Mouse (Mus musculus): ENCODE results near the gene Nckap5. TPM values are rescaled to one million over a fixed set of nuclear protein-coding genes. Genes with fewer than 3 reads are reported as not detected.
A peak's percentile ranks its signal among the peaks of the same experiment; 100 is the strongest.

The Nckap5 gene
- polyA plus RNA-seq, 2 experiments: 6.8 to 14.9 TPM

DNA sequence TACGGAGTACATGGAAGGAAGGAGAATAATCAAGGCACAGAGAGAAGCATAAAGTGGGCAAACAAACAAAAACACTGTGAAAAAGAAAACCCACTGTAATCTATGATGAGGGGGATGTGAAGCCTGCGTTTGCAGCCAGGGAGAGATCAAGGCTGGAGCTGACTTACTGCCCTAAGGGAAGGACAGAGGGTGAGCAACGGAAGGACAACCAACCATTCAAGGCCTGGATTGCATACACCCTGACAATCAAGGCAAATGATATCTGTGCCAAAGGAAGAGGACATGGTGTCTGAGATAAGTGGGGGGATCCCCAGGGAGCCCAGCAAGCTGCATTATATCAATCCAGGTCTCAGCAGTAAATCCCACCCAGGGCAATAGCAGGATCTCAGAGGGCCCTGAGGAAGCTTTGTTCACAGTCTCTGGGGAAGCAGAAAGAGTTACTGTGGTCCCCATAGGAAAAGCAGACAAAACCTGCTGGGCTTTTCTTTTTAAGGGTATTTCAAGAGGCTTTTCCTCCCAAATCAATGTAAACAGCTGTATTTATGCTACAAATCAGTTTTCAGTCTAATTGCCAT, 265.4 kb downstream of the Nckap5 start:
- 83% methylated on average over 3 of the region's 3 CpGs for WGBS
- H3K27me3 ChIP-seq (ENCODE audit: control insufficient read depth, insufficient read depth, low read length): no peaks in the 10 kb centered on the region
- H3K27ac ChIP-seq (replicated peaks; ENCODE audit: low read depth, low read length): no peak overlapping the region
- H3K9ac ChIP-seq (ENCODE audit: low read depth, low read length, severe bottlenecking): no peak overlapping the region
- ATAC-seq (ENCODE audit: low FRiP score, low read depth) (no peak), DNase-seq (ENCODE audit: low spot score) (no peak)
- H3K4me3 ChIP-seq (replicated peaks; ENCODE audit: low read length): no peak overlapping the region
- H3K4me2 ChIP-seq (replicated peaks; ENCODE audit: low read depth, low read length, severe bottlenecking): no peak overlapping the region
- no peaks in the 10 kb centered on the region for H3K9me3 ChIP-seq (ENCODE audit: control insufficient read depth, low read length)
- no peaks in the 10 kb centered on the region for H3K36me3 ChIP-seq (ENCODE audit: control insufficient read depth, insufficient read depth, low read length)
- H3K4me1 ChIP-seq (ENCODE audit: control insufficient read depth, insufficient read depth, low read length): peaks cover 7% of the 10 kb centered on the region
- TF ChIP-seq POLR2A (IDR thresholded peaks at IDR 0.05; ENCODE audit: borderline replicate concordance, extremely low read depth, insufficient read depth, insufficient read length): no peak

- Histone ChIP-seq H3K9me3 (ENCODE audit: control insufficient read depth, low read length) (no peaks in the 10 kb centered on the region), H3K27me3 (ENCODE audit: control insufficient read depth, insufficient read depth, low read length) (no peaks in the 10 kb centered on the region), H3K4me1 (ENCODE audit: control insufficient read depth, insufficient read depth, low read length) (peaks cover 7% of the 10 kb centered on the region), H3K27ac (replicated peaks; ENCODE audit: low read depth, low read length) (no peak overlapping the region), H3K9ac (ENCODE audit: low read depth, low read length, severe bottlenecking) (no peak overlapping the region), H3K4me3 (replicated peaks; ENCODE audit: low read length) (no peak overlapping the region), H3K4me2 (replicated peaks; ENCODE audit: low read depth, low read length, severe bottlenecking) (no peak overlapping the region), H3K36me3 (ENCODE audit: control insufficient read depth, insufficient read depth, low read length) (no peaks in the 10 kb centered on the region)
- peak; percentile 55 for DNase-seq (ENCODE audit: low spot score)
- WGBS: 25% methylated on average over 7 of the region's 7 CpGs
- no peak for TF ChIP-seq POLR2A (IDR thresholded peaks at IDR 0.05; ENCODE audit: borderline replicate concordance, extremely low read depth, insufficient read depth, insufficient read length)
- no peak for ATAC-seq (ENCODE audit: low FRiP score, low read depth)
Observed at GRCm38 (mm10) chr1:126560931-126561330, 269.7 kb downstream of the Nckap5 start.

DNA sequence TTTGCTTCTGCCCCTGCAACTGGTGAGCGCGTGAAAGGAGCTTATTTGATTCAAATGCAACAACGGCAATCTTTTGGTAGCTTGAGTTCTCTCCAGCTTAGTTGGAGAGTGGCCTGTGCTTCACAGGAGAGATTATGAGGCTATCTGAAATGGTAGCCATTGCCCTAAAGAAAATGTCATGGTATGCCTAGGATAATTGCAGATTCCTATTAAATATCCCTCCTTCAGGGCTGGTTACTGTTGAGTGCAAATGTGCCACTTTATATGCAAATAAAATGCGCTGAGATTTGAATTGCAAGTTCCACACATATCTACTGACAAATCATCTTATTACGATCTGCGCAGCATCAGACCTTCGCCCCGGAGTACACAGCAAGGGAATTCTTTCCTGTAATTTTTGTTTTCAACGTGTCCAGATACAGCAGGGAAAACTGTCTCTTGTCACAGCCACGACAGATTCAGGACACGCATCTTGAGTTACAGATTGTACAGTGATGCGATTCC, 272.8 kb downstream of the Nckap5 start:
- Histone ChIP-seq H3K27me3 (ENCODE audit: control insufficient read depth, insufficient read depth, low read length) (no peaks in the 10 kb centered on the region), H3K4me3 (replicated peaks; ENCODE audit: low read length) (no peak overlapping the region), H3K4me1 (ENCODE audit: control insufficient read depth, insufficient read depth, low read length) (peaks cover 7% of the 10 kb centered on the region), H3K36me3 (ENCODE audit: control insufficient read depth, insufficient read depth, low read length) (no peaks in the 10 kb centered on the region), H3K9me3 (ENCODE audit: control insufficient read depth, low read length) (no peaks in the 10 kb centered on the region), H3K27ac (replicated peaks; ENCODE audit: low read depth, low read length) (no peak overlapping the region), H3K9ac (ENCODE audit: low read depth, low read length, severe bottlenecking) (no peak overlapping the region), H3K4me2 (replicated peaks; ENCODE audit: low read depth, low read length, severe bottlenecking) (no peak overlapping the region)
- ATAC-seq (ENCODE audit: low FRiP score, low read depth): no peak
- no peak for DNase-seq (ENCODE audit: low spot score)
- 90% methylated on average over 12 of the region's 12 CpGs for WGBS
- TF ChIP-seq POLR2A (IDR thresholded peaks at IDR 0.05; ENCODE audit: borderline replicate concordance, extremely low read depth, insufficient read depth, insufficient read length): no peak

DNA sequence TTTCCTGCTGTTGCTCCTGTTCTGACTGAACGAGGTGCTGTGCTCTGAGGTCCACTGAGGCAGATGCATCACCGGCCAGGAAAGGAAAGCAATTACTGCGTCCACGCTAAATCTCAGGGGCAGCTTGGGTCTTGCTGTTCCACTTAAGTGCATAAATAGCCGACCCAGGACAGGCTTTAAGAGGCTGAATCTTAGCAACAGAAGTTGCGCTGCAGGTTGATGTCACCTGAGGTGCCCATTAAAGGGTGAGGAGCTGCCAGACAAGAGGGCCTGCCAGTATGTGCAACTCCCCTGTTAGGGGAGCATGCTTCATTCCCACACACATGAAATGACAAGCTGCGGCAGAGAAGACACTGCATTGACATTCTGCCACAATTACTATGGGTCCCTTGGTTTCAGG, 282.6 kb downstream of the Nckap5 start:
- Histone ChIP-seq H3K4me2 (replicated peaks; ENCODE audit: low read depth, low read length, severe bottlenecking) (no peak overlapping the region), H3K9me3 (ENCODE audit: control insufficient read depth, low read length) (no peaks in the 10 kb centered on the region), H3K27me3 (ENCODE audit: control insufficient read depth, insufficient read depth, low read length) (no peaks in the 10 kb centered on the region), H3K36me3 (ENCODE audit: control insufficient read depth, insufficient read depth, low read length) (no peaks in the 10 kb centered on the region), H3K27ac (replicated peaks; ENCODE audit: low read depth, low read length) (no peak overlapping the region), H3K4me1 (ENCODE audit: control insufficient read depth, insufficient read depth, low read length) (no peaks in the 10 kb centered on the region), H3K9ac (ENCODE audit: low read depth, low read length, severe bottlenecking) (no peak overlapping the region), H3K4me3 (replicated peaks; ENCODE audit: low read length) (no peak overlapping the region)
- 74% methylated on average over 7 of the region's 7 CpGs for WGBS
- DNase-seq (ENCODE audit: low spot score) (no peak), ATAC-seq (ENCODE audit: low FRiP score, low read depth) (no peak)
- TF ChIP-seq POLR2A (IDR thresholded peaks at IDR 0.05; ENCODE audit: borderline replicate concordance, extremely low read depth, insufficient read depth, insufficient read length): no peak

- no peaks in the 10 kb centered on the region for H3K4me1 ChIP-seq (ENCODE audit: control insufficient read depth, insufficient read depth, low read length)
- no peak overlapping the region for H3K4me2 ChIP-seq (replicated peaks; ENCODE audit: low read depth, low read length, severe bottlenecking)
- H3K9me3 ChIP-seq (ENCODE audit: control insufficient read depth, low read length): no peaks in the 10 kb centered on the region
- 68% methylated on average over 4 of the region's 4 CpGs for WGBS
- no peak overlapping the region for H3K9ac ChIP-seq (ENCODE audit: low read depth, low read length, severe bottlenecking)
- ATAC-seq (ENCODE audit: low FRiP score, low read depth) (no peak), DNase-seq (ENCODE audit: low spot score) (no peak)
- no peaks in the 10 kb centered on the region for H3K27me3 ChIP-seq (ENCODE audit: control insufficient read depth, insufficient read depth, low read length)
- H3K36me3 ChIP-seq (ENCODE audit: control insufficient read depth, insufficient read depth, low read length): no peaks in the 10 kb centered on the region
- no peak overlapping the region for H3K27ac ChIP-seq (replicated peaks; ENCODE audit: low read depth, low read length)
- TF ChIP-seq POLR2A (IDR thresholded peaks at IDR 0.05; ENCODE audit: borderline replicate concordance, extremely low read depth, insufficient read depth, insufficient read length): no peak
- no peak overlapping the region for H3K4me3 ChIP-seq (replicated peaks; ENCODE audit: low read length)
Observed at GRCm38 (mm10) chr1:126544471-126544870, 286.1 kb downstream of the Nckap5 start.

Data from limb, embryonic 14.5 days (tissue).